Mouse (Mus musculus) layer of hippocampus, adult 18-20 months (tissue): ENCODE data around the gene Unc119. TPM values are rescaled to one million over a fixed set of nuclear protein-coding genes. Genes with fewer than 3 reads are reported as not detected.

ENCODE experiments used
- DNase-seq, 2 experiments: peaks; one replicate each; pipeline ENCODE4 v3.0.0; 2022; ENCODE audit warnings: low spot score in 2 of 2
- total RNA-seq, 2 experiments: library from RNA; stranded (reverse); gene quantifications; 2 replicates each; pipeline ENCODE4 v1.2.3; 2021

The Unc119 gene
- total RNA-seq, 2 experiments from 2014 or later, result 33.0 to 33.5 TPM

GRCm38 (mm10) chr11:78341702-78342101, 1.6 kb upstream of the Unc119 start:
- DNase-seq, result no peak

- no peak for DNase-seq
Measured at GRCm38 (mm10) chr11:78344328-78344889, 1.1 kb downstream of the Unc119 start.

GRCm38 (mm10) chr11:78344890-78345715, 1.8 kb downstream of the Unc119 start:
- no peak for DNase-seq

- no peak for DNase-seq
Measured at GRCm38 (mm10) chr11:78345801-78346200, 2.5 kb downstream of the Unc119 start.

GRCm38 (mm10) chr11:78346326-78347069, 3.2 kb downstream of the Unc119 start:
- no peak for DNase-seq

GRCm38 (mm10) chr11:78347070-78347754, 3.9 kb downstream of the Unc119 start:
- peak in 1 of 2 experiments; percentile 81 for DNase-seq

- no peak for DNase-seq
Measured at GRCm38 (mm10) chr11:78347908-78348307, 4.6 kb downstream of the Unc119 start.

GRCm38 (mm10) chr11:78348474-78348873, 5.2 kb downstream of the Unc119 start:
- no peak for DNase-seq

- no peak for DNase-seq
Measured at GRCm38 (mm10) chr11:78349441-78350358, 6.4 kb downstream of the Unc119 start.

GRCm38 (mm10) chr11:78353081-78353480, 9.8 kb downstream of the Unc119 start:
- no peak for DNase-seq

GRCm38 (mm10) chr11:78354905-78355304, 11.6 kb downstream of the Unc119 start:
- DNase-seq, result no peak

- DNase-seq, result peak; percentile 39 to 68
Measured at GRCm38 (mm10) chr11:78355471-78356238, 12.4 kb downstream of the Unc119 start.

- DNase-seq, result peak in 1 of 2 experiments; percentile 53
Measured at GRCm38 (mm10) chr11:78358330-78359007, 15.2 kb downstream of the Unc119 start.

- peak; percentile 48 to 82 for DNase-seq
Measured at GRCm38 (mm10) chr11:78360125-78360788, 17.0 kb downstream of the Unc119 start.

- no peak for DNase-seq
Measured at GRCm38 (mm10) chr11:78360789-78361131, 17.5 kb downstream of the Unc119 start.

GRCm38 (mm10) chr11:78363309-78364007, 20.2 kb downstream of the Unc119 start:
- DNase-seq, result no peak

GRCm38 (mm10) chr11:78364103-78364502, 20.8 kb downstream of the Unc119 start:
- DNase-seq, result no peak
